Mouse (Mus musculus): ENCODE results near the gene Tnik. TPM values are rescaled to one million over a fixed set of nuclear protein-coding genes. Genes with fewer than 3 reads are reported as not detected.

Tnik gene
- polyA plus RNA-seq, 1 experiment from 2014 or later = 9.8 TPM

DNA sequence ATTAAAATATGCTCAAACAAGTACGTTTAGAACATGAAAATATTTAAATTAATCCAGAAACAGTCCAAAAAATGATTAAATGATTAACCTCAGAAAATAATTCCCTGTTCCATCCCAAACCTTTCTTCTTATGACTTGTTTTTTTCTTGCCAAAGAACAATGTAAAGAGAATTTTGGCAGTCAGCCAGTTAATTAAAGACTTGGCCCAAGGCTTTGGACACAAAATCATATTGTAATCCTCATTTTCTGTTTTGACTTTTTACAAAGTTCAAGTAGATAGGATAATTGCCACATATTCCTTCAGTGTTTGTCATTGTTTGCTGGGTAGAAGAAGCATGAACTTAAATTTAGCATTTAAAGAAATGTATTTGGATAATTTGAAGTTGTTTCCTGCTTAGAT, 353.4 kb downstream of the Tnik start:
- no peak overlapping the region for H3K4me3 ChIP-seq
- 37% methylated on average over 1 of the region's 1 CpGs for WGBS
- ATAC-seq (ENCODE audit: borderline replicate concordance, extremely low read depth, low FRiP score, low TSS enrichment) = no peak
- H3K27ac ChIP-seq = no peak overlapping the region
- no peak overlapping the region for H3K4me2 ChIP-seq
- H3K36me3 ChIP-seq = no peaks in the 10 kb centered on the region
- no peaks in the 10 kb centered on the region for H3K27me3 ChIP-seq
- H3K4me1 ChIP-seq = no peaks in the 10 kb centered on the region
- no peaks in the 10 kb centered on the region for H3K9me3 ChIP-seq
- H3K9ac ChIP-seq = no peak overlapping the region

GRCm38 (mm10) chr3:28617008-28617627, 354.1 kb downstream of the Tnik start:
- no peaks in the 10 kb centered on the region for H3K9me3 ChIP-seq
- 88% methylated on average over 5 of the region's 5 CpGs for WGBS

DNA sequence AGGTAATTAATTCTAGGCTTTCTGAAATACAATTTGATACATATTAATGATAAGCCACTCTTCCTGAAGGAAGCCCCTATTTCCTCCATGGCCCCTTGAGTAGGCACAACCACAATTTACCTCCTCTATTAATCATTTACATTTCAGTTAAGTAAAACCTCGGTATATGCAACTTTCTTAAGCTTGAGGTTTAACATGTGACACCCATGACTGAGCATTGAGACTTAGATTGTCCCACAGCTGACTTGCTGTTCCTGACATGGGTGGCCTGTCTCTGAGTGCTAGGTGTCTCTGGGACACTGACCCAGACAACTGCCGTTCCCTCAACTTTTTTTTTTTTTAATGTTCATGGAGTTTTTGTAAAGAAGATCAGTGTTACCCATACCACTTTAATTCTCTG, 358.8 kb downstream of the Tnik start:
- Histone ChIP-seq H3K4me2 (no peak overlapping the region), H3K27me3 (no peaks in the 10 kb centered on the region), H3K4me3 (no peak overlapping the region), H3K27ac (no peak overlapping the region), H3K36me3 (no peaks in the 10 kb centered on the region), H3K9me3 (no peaks in the 10 kb centered on the region), H3K4me1 (no peaks in the 10 kb centered on the region), H3K9ac (no peak overlapping the region)
- 69% methylated on average over 2 of the region's 2 CpGs for WGBS
- no peak for ATAC-seq (ENCODE audit: borderline replicate concordance, extremely low read depth, low FRiP score, low TSS enrichment)

More at GRCm38 (mm10) chr3:28617008-28617627, 354.1 kb downstream of the Tnik start:
- H3K36me3 ChIP-seq = no peaks in the 10 kb centered on the region
- H3K4me1 ChIP-seq = no peaks in the 10 kb centered on the region
- no peak overlapping the region for H3K27ac ChIP-seq
- no peak overlapping the region for H3K4me3 ChIP-seq
- ATAC-seq (ENCODE audit: borderline replicate concordance, extremely low read depth, low FRiP score, low TSS enrichment) = no peak
- H3K9ac ChIP-seq = no peak overlapping the region
- H3K27me3 ChIP-seq = no peaks in the 10 kb centered on the region
- no peak overlapping the region for H3K4me2 ChIP-seq

DNA sequence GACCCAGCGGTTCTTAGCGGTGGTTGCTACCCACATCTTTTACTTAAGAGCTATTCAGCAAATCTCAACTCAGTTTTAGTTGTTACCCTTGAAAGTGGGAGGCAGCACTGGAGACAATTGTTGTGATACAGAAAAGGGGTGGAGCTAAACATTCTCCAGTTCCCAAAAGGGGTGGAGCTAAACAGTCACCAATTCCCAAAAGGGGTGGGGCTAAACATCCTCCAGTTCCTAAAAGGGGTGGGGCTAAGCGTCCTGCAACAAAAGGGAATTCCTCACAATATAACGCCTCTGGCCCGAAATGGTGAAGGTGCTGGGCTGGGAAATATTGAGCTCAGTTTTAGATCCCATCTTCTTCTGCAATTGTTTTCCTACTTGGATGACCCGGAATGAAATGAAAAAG, 363.8 kb downstream of the Tnik start:
- Histone ChIP-seq H3K36me3 (no peaks in the 10 kb centered on the region), H3K27me3 (no peaks in the 10 kb centered on the region), H3K4me2 (no peak overlapping the region), H3K4me1 (no peaks in the 10 kb centered on the region), H3K4me3 (no peak overlapping the region), H3K9me3 (no peaks in the 10 kb centered on the region), H3K9ac (no peak overlapping the region), H3K27ac (no peak overlapping the region)
- no peak for ATAC-seq (ENCODE audit: borderline replicate concordance, extremely low read depth, low FRiP score, low TSS enrichment)
- 92% methylated on average over 6 of the region's 6 CpGs for WGBS

GRCm38 (mm10) chr3:28636778-28637177, 373.8 kb downstream of the Tnik start:
- Histone ChIP-seq H3K4me2 (no peak overlapping the region), H3K27me3 (no peaks in the 10 kb centered on the region), H3K4me1 (no peaks in the 10 kb centered on the region), H3K36me3 (no peaks in the 10 kb centered on the region), H3K9me3 (no peaks in the 10 kb centered on the region), H3K4me3 (no peak overlapping the region), H3K27ac (no peak overlapping the region), H3K9ac (no peak overlapping the region)
- 66% methylated on average over 4 of the region's 4 CpGs for WGBS
- no peak for ATAC-seq (ENCODE audit: borderline replicate concordance, extremely low read depth, low FRiP score, low TSS enrichment)

DNA sequence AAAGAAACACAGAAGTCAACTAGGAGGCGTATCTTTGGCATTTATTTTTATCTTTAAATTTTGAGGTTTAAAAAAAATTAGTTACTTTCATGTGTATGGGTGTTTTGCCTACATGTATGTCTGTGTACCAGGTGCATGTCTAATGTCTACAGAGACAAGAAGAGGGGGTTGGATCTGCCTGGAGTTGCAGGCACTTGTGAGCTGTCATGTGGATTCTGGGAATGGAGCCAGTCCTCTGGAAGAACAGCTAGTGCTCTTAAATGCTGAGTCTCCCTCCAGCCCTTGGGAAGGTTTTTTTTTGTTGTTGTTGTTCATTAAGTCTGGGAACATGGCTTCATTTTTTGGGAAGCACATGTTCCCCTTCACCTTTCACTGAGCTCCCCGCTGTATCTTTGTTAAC, 375.9 kb downstream of the Tnik start:
- Histone ChIP-seq H3K4me3 (no peak overlapping the region), H3K27ac (no peak overlapping the region), H3K9me3 (no peaks in the 10 kb centered on the region), H3K4me1 (no peaks in the 10 kb centered on the region), H3K9ac (no peak overlapping the region), H3K27me3 (no peaks in the 10 kb centered on the region), H3K4me2 (no peak overlapping the region), H3K36me3 (no peaks in the 10 kb centered on the region)
- no peak for ATAC-seq (ENCODE audit: borderline replicate concordance, extremely low read depth, low FRiP score, low TSS enrichment)
- WGBS = 87% methylated on average over 2 of the region's 2 CpGs

GRCm38 (mm10) chr3:28643252-28643947, 380.4 kb downstream of the Tnik start:
- Histone ChIP-seq H3K27ac (no peak overlapping the region), H3K4me1 (no peaks in the 10 kb centered on the region), H3K4me3 (no peak overlapping the region), H3K9me3 (no peaks in the 10 kb centered on the region), H3K4me2 (no peak overlapping the region), H3K9ac (no peak overlapping the region), H3K36me3 (no peaks in the 10 kb centered on the region), H3K27me3 (no peaks in the 10 kb centered on the region)
- 54% methylated on average over 9 of the region's 9 CpGs for WGBS
- no peak for ATAC-seq (ENCODE audit: borderline replicate concordance, extremely low read depth, low FRiP score, low TSS enrichment)

- ATAC-seq (ENCODE audit: borderline replicate concordance, extremely low read depth, low FRiP score, low TSS enrichment) = no peak
Measured at GRCm38 (mm10) chr3:28652574-28652973, 389.6 kb downstream of the Tnik start.

GRCm38 (mm10) chr3:28653043-28653442, 390.0 kb downstream of the Tnik start:
- no peak overlapping the region for H3K4me2 ChIP-seq
- 75% methylated on average over 3 of the region's 3 CpGs for WGBS
- no peak overlapping the region for H3K27ac ChIP-seq

More at GRCm38 (mm10) chr3:28652574-28652973, 389.6 kb downstream of the Tnik start:
- H3K4me1 ChIP-seq = no peaks in the 10 kb centered on the region
- H3K27me3 ChIP-seq = no peaks in the 10 kb centered on the region
- H3K27ac ChIP-seq = no peak overlapping the region
- WGBS = 77% methylated on average over 3 of the region's 3 CpGs
- H3K4me2 ChIP-seq = no peak overlapping the region
- H3K9me3 ChIP-seq = no peaks in the 10 kb centered on the region
- no peak overlapping the region for H3K9ac ChIP-seq
- H3K36me3 ChIP-seq = no peaks in the 10 kb centered on the region
- H3K4me3 ChIP-seq = no peak overlapping the region

GRCm38 (mm10) chr3:28654740-28655139, 391.7 kb downstream of the Tnik start:
- Histone ChIP-seq H3K4me3 (no peak overlapping the region), H3K36me3 (no peaks in the 10 kb centered on the region), H3K9ac (no peak overlapping the region), H3K9me3 (no peaks in the 10 kb centered on the region), H3K27ac (no peak overlapping the region), H3K27me3 (no peaks in the 10 kb centered on the region), H3K4me2 (no peak overlapping the region), H3K4me1 (no peaks in the 10 kb centered on the region)
- no peak for ATAC-seq (ENCODE audit: borderline replicate concordance, extremely low read depth, low FRiP score, low TSS enrichment)

More at GRCm38 (mm10) chr3:28653043-28653442, 390.0 kb downstream of the Tnik start:
- Histone ChIP-seq H3K4me3 (no peak overlapping the region), H3K27me3 (no peaks in the 10 kb centered on the region), H3K9me3 (no peaks in the 10 kb centered on the region), H3K9ac (no peak overlapping the region), H3K4me1 (no peaks in the 10 kb centered on the region), H3K36me3 (no peaks in the 10 kb centered on the region)
- ATAC-seq (ENCODE audit: borderline replicate concordance, extremely low read depth, low FRiP score, low TSS enrichment) = no peak

GRCm38 (mm10) chr3:28658349-28658748, 395.3 kb downstream of the Tnik start:
- H3K4me3 ChIP-seq = no peak overlapping the region
- no peaks in the 10 kb centered on the region for H3K9me3 ChIP-seq
- H3K4me2 ChIP-seq = no peak overlapping the region
- H3K9ac ChIP-seq = no peak overlapping the region
- H3K27me3 ChIP-seq = no peaks in the 10 kb centered on the region
- no peaks in the 10 kb centered on the region for H3K36me3 ChIP-seq
- no peak overlapping the region for H3K27ac ChIP-seq
- ATAC-seq (ENCODE audit: borderline replicate concordance, extremely low read depth, low FRiP score, low TSS enrichment) = no peak
- WGBS = 52% methylated on average over 1 of the region's 1 CpGs
- no peaks in the 10 kb centered on the region for H3K4me1 ChIP-seq

GRCm38 (mm10) chr3:28680851-28681250, 417.8 kb downstream of the Tnik start:
- WGBS = 66% methylated on average over 7 of the region's 7 CpGs
- no peak overlapping the region for H3K4me3 ChIP-seq
- H3K27me3 ChIP-seq = no peaks in the 10 kb centered on the region
- no peak overlapping the region for H3K27ac ChIP-seq
- no peak overlapping the region for H3K4me2 ChIP-seq
- no peaks in the 10 kb centered on the region for H3K9me3 ChIP-seq
- ATAC-seq (ENCODE audit: borderline replicate concordance, extremely low read depth, low FRiP score, low TSS enrichment) = no peak
- no peaks in the 10 kb centered on the region for H3K4me1 ChIP-seq
- no peaks in the 10 kb centered on the region for H3K36me3 ChIP-seq
- no peak overlapping the region for H3K9ac ChIP-seq
